Mouse (Mus musculus) frontal cortex, adult (tissue): ENCODE data around the gene Mesd.

Source experiments
- ATAC-seq: cut with Nextera tagmentation; 2 replicates; pipeline ENCODE4 v1.9.2; 2017; ENCODE audit warnings: mild to moderate bottlenecking, moderate library complexity, mixed read lengths; ENCODE audit not compliant: low TSS enrichment

Gene Mesd

DNA sequence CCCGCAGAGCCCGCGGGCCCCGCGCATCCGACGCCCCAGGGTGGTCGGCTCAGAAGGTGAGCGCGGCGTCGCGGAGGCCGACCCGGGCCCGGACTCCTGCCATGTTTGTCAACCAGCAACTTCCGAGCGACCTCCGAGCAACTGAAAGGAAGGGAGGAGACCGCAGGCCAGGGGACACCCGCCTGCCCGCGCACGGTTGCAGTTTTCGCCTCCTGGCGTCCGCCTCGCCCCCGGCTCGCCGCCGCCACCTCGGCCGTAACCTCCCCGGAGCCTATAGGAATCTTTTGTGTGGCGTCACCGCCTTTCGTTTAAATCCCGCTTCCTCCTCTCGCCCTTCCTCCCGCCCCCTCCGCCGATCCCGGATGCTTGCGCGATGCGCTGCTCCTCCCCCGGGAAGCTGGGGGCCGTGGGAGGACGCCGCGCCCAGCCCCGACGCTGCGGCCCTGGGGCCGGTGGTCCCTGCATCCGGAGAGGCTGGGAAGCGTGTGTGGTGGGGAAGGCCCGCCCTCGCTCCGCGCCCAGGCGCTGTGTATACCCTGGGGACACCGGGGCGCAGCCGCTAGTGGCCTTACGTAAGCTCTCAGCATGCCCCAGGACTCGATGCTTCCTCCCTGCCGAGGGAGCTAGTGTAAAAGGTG is at the start of gene Mesd, which contains the start of gene Tlnrd1:
Mesd (plus strand) TSS at position 446 of the 638 bp plus-strand sequence.
Tlnrd1 (minus strand) TSS at position 285 of the 638 bp plus-strand sequence.
- ATAC-seq = peak; percentile 82

DNA sequence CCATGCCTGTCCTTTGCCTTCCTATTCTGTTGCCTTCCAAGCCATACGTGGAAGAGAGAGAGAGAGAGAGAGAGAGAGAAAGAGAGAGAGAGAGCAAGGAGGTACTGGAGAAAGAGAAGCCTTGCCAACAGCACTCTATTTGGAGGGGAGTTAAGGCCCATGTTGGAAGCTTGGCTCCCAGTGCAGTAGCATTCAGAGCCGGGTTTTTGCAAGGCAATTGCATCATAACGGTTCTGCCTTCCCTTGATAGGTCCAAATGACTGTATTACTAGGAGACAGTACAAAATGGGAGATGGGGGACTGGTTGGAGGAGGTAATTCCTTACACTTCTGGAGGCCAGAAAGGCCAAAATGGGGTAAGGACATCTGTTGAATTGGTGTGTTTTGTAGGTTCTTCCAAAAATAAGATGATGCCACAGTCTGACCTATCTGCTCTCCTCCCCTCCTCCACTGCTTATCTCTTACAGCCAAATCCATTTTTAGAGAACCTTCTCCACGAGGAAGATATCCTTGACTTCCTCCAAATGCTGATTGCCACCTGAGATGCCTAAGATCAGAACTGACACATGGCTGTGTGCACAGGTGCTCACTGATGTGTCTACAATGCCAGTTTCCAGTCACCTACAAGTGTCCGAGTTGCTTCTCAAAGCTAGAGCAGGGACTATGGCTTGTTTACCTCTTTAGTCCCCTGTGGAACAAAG is 45.6 kb upstream of the Mesd start:
- no peak; the same call in 1 of the 2 replicates for ATAC-seq

DNA sequence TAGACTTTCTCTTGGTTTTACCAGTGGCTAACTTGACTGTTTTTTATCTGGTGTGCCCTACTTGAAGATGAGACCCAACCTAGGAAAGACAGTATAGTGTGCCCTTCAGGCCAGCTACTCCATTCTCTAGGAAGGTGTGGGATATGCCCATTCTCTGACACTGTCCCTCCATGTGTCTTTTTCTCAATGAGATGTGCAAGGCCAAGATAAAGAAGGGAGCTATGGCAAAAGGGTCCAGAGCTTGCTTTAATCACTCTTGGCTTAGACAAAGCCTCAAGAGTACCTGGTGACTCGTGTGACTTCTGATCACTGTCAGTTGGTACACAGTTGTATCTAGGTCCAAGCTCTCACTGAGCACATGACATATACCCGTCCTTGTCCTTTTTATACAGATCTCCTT is 44.2 kb upstream of the Mesd start:
- ATAC-seq = no peak

DNA sequence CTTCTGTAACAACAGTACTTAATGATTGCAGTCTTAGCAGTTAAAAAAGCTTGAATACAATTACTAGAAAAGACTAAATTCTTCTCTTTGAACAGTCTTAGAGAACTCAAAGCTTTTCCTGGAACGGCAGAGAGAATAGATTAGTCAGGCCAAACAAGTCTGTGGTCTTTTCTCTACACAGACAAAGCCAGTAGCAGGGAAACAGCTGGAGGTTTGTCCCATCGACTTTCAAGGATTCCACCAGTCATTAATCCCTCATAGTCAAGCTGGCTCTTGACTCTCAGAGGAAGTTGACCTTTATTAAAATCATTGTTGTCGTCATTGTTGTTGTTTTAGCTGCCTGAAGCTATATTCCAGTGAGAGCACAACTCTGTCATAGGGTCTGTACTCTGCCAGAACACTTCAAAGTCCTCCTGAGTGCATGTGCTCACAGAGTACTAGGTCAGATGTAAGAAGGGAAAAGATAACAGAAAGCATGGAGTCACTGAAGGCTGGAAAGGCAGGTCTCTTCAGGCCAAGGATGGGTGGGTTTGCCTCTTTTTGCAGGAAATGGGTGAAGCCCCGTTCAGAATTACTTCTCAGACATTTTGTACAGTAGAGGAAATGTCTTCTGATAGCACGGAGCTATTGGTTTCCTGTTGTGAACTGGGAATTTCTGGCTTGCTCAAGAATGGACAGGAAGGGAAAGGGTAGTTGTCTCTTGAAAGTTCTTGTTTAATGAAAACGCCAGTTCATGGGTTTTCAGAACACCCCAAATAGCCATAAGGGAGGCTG is 41.6 kb upstream of the Mesd start:
- no peak for ATAC-seq

DNA sequence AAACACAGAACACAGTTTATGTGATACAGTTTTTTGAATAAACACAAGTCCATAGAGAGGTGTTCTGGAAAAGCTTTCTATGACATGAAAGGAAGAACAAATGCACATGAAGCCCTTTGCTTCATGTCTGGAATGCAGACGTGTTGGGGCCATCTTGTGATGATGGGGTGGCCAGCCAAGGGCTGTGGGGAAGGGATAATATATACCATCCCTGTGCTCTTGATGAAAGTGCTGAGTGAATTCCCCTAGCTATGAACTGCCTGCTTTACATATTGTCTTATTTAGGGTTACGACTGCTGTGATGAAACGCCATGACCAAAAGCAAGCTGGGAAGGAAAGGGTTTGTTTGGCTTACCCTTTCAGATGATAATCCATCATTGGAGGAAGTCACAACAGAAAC is 39.5 kb upstream of the Mesd start:
- no peak for ATAC-seq

DNA sequence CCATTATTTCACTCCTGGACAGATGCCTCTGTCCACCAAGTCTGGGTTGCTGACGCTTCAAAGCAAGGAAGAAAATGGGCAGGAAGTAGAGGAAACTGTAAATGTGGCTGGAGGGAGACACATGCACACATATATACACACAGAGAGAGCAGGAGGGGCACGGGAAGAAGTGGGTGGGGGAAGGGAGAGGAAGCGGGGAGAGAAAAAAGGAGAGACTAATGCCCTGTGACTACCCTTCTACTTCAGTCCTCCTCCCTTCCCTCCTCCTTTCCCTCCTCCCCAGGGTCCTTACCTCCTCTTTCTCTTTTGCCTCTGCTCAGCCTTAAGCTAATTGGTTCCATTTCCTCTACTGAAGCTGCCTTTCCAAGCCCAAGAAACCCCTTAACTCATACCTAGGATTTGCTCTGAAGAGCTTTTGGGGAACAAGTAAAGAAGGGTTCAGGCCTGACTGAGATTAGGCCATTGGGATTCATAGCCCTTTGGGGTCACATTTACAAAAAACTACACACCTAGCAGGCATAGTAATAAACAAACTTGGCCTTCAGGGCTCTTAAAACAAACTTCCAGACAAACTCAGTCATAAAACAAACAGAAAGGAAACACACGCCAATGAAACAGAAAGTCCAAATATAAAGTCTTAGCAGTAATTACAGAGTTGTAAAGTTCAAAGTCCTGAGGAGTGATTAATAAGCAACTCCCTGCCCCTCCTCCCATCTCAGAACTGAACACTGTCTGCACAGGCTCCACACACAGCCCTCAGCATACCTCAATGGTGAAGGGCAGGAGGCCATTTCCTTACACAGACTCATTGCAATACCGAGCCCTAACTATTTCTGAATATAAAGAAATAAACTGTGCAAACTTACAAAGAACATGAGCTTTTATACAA is 36.8 kb upstream of the Mesd start:
- no peak for ATAC-seq

DNA sequence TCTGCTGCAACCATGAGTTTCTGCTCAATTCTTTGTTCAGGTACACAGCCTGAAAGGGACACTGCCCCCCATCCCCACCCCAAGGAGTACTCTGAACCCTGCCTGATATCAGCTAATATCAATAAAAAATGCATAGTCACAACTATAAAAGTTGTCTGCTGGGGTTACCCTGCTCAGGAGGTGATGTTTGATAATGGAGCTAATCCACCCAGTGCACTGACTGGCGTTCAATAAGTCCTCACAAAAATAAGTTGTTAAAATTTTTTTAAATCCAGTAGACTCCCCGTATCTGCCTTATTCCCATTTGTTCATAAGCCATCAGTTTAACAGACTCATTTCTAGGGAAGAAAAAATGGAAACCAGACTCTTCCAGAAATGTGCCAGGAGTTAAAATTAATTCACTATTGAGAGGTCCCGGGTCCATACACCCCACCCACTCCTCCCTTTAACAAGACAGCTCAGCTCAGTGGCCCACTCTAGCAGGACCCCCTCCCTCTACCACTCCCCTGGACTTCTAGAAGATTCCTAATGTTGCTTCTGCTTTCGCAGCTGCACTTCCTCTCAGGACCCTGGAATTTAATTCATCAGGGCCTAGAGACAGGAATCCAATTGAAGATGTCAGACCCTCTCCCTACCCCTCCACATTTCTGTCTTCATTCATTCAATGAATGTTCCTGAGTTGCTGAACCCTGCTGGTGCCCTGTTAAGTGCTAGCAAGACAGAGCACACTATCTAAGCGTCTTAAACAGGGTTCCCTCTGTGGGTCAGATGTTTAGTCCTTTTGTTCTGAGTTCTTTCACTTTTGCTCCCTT is 32.5 kb upstream of the Mesd start:
- no peak for ATAC-seq

DNA sequence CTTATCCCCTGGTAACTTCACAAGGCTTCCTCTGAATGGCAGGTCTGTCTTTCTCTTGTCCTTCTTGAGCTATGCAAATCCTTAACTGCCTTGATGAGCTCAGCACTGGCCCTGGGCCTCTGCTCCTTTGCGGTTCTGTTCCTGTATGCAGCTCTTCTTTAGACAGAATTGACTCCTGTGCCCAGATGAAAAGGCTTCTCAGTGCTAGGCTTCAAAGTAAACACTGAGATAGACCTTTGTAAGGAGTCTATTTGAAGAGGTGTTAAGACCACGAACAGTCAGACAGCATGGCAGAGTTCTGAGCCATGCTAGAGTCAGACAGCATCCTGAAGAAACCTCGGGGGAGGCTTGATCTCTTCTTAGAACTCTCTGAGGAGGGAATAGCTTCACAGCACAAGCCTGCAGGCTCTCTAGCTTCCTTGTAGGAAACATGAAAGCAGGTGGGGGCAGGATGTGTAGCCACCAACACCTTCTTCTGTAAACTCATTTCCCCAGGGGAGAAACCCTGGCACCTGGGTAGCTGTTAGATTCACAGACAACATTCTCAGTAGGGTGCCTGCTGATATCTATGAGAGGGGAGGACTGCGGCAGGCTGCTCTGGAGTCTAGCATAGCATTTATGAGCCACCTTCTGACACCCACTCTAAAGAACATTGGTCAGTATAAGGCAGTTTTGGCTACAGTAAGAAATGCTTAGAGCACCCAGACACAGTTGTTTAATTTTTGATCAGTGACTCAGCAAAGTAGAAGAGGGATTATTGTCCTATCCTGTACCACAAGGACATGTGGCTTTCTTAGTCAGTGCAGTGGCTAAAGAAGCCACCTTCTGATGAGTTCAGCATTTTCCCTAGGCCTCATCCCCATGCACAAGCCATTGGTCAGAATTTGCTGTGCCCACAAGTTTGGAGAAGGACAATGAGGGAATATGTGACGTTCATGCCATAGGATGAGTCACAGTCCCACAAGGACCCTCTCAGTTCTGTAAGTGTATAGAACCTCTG is 31.6 kb upstream of the Mesd start:
- ATAC-seq = no peak

DNA sequence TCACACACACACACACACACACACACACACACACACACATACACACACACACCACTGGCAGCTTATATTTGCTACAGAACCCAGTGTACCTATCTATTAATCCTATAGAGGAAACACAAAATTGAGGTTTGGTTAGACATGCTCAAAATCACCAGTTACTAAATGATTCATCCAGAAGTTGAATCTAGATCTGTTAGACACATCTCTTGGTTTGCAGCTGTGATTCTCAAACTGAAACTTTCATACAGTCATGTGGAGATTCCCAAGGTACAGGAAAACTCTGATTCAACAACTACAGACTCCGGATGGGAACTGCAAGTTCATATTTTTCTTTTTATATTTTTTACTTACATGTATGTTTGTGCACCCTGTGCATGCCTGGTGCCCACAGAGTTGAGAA is 29.1 kb upstream of the Mesd start:
- no peak for ATAC-seq

DNA sequence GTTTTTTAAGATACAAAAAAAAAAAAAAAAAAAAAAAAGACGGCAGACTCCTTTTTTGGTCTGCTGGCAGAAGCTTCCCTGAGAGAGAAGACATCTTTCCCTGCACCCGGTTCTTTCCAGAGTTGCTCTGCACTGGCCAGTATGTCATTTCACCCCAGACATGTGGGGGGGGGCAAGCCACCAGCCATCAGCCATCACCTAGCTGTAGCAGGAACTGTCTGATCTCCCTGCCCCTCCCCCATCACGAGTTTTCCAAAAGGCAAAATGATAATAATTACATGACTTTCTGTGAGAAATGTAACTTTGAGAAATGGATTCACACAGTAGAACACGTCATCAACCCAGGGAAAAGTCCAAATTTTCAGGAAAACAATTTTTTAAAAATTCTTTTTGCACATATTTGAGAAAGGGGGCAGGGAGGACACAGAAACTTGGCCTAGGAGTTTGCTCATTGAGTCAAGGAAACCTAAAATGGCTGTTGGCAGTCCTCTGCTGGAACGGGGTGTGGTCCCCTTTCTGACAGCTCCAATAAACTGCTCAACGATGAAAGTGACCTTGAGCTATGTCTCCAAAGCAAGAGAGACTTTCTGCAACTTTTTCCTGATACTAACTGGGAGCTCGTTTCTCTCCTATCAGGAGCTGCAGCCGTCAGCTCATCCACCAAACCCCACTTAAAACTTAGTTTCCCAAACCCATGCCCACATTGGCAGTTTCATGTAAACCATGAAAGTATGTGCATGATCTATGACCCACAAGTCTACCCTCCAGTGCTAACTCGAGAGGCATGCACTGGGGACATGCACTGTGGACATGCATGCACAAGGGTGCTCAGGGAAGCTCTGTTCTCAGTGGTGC is 27.7 kb upstream of the Mesd start:
- no peak for ATAC-seq

DNA sequence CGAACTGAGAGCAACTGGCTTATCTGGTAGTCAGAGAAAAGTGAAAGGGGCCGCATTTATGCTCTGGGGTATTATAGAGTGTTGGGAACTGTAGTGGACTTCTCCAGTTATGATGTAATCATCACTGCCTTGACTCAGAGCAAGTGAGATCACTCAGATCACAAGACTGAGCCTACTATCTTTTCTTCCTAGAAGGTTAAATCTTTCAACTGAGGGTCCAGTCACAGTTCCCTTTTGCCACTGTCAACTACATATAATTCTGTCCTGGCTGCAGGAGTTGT is 27.1 kb upstream of the Mesd start:
- no peak for ATAC-seq

DNA sequence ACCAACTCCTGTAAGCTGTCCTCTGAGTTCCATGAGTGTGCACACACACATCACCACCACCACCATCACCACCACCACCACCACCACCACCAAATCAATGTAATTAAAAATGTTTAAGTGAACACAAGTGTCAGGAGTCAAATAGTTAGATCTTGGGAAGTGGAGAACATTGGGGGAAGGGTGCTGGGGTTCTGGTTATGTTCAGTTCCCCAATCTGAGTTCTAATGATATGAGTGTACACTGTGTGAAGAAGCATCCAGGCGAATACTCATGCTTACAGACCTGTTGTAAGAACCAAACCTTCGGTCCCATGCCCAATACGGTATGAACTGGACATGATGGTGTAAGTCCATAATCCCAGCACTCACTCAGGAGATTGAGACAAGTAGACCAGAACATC is 26.3 kb upstream of the Mesd start:
- ATAC-seq = no peak

DNA sequence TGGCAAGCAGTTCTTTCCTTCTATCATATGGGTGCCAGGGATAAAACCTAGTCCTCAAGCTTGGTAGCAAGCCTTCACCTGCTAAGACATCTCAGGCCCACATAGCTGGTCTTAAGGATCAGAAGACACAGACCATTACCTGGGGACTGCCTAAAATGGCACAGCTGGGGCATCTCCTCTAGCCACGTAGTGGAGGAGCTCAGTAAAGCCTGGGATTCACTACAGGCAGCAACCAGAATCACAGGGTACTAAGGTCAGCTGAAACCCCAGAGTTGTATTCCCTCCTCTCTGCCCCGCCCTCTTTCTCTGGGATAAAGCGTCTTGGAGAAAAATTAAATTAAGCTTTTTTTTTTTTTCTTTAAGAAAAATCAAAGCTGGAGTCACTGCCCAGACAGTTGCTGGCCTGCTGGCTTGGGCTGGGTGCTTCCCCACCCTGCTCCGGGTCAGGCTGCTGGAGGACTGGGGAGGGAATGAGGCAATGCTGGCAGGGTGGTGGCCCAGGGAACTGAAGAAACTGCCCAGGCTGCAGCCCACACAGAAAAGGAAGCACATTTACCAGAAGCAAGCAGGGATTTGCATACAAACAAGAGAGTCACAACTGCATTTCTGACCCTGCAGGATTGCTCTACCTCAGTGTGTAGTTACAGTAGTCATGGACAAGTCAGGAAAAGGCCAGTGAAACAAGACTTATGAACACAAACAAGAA is 24.7 kb upstream of the Mesd start:
- no peak for ATAC-seq

DNA sequence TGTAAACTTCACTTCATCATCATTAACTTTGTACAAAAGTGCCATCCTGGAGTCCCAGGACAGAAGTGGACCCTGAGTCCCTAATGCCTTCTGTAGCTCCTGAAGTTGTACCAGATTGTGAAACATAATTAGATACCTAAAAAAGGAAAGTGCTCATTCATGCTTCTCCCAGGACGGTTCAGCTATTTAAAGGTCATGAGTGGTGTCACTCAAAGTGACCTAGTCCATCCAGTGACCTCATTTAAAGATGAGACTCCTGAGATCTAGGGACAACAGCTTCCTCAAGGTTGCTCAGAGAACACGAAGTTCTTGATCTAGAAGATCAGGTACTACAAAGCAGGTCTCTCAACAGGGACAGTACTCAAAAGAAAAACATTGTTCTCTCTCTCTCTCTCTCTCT is 20.7 kb upstream of the Mesd start:
- ATAC-seq = no peak

DNA sequence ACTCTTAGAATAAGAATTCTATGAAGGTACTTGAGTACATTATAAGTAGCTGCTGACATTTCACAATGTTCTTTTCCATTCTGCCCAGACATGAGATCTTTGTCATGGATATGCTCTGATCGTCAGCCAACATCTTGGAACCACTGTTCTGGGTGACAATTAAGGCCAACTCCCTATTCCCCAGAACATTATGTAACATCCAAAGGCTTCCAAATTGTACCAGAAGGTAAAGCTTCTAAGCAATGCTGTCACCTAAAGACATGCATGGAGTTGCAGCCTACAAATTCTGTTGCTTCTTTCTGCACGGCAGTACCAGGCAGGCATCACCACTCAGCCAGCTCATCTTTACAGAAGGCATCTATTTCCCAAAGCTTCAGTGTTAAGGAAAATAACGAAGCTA is 16.1 kb upstream of the Mesd start:
- ATAC-seq = peak; percentile 81

DNA sequence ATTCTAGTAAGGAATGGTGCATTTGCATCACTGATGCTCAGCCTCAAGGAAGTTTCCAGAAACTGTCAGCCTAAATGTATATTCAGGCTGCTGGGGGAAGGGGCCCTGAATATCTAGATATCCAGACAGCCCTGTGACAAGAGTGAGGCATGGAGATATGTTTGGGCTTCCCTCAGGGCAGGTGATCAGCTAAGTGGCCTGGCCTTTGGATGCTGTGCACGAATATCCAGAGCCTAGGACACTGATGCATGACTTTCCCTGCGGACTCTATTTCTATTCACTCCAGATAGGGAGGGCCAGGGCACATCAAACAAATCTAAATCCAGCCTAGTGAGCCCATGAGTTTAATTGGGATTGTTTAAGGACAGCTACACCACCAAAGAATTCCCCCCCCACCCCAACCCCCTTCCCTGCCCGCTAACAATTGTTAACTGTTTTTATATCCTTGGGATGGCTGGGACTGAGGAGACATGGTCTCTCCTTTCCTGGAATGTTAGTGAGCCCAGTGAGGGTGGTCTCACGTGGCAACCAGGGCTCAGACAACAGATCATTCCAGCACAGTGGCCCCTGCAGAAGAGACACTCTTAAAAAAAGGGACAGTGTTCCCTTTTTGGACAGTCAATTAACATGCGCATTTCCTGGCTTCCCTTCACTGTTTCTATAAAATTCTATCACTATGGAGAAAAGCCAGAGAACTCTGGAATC is 14.3 kb upstream of the Mesd start:
- no peak for ATAC-seq

DNA sequence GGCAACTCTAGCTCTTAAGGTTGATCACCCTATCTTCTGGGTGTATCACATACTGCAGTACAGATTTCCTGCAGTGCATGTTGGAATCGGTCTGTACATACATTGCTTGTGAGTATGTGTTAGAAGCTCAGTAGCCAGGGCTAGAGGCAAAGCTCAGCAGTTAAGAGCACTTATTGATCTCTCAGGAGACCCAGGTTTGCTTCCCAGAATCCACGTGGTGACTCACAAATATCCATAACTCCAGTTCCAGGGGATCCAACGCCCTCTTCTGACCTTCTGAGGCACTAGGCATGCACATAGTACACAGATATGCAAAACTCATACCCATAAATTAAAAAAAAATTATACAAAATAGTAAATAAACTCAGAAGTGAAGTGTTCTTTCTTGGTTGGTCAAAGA is 7.2 kb upstream of the Mesd start:
- ATAC-seq = no peak
